Mouse (Mus musculus) liver, embryonic 14.5 days (tissue): Measurements from ENCODE around the gene Inhbe.
A peak's percentile ranks its signal among the peaks of the same experiment; 100 is the strongest.

Experiments
- CTCF ChIP-seq: IDR thresholded peaks from 2 replicates; pipeline ENCODE4 v1.5.1; 2016; ENCODE audit warnings: antibody characterized with exemption, low read depth, control low read depth
- EP300 ChIP-seq: IDR thresholded peaks from 2 replicates; pipeline ENCODE4 v1.6.1; 2016; ENCODE audit warnings: antibody characterized with exemption, low read depth

DNA sequence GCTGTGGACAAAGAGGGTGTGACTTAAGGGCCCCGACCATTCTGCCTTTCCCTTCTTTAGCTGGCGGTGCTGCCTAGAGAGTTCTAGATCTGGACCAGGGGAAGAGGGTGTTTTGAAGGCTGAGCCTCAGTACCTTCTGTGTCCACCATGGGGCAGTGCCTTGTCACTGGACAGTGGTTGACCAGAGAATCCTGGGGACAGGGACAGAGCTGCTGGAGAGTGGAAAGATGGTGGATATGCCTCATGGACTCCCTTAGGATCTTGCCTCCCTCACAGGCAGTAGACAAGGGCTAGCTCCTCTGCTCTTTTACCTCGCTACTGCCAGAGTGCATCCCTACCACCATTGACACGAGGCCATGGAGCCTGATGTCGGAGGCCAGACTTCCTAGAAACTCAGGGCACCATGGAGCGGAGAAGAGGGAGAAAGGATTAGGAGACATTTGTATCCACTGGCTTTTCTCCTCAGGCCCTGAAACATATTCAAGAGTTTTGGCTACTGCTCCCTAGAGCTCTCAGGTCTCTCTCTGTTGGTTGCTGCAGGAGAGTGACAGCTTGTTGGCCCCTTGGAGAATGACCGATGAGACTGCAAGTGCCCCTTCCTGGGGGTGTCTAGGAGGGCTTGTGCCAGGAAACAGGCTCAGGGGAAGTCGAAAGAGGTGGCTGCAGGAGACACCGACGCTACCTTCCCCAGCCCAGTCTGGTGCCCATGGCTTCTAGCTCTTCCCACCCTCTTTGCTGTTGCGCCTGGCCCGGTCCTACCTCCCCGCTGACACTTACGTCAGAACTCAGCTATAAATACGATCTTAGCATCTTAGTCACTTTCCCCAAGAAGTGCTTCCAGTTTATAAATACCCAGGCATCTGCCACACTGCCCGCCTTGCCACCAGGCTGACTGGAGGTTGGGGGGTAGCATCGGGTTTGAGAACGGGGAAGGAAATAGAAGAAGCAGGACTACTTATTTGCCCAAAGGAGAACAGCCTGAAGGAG, at the start of gene Inhbe:
- peak; percentile 58 for TF ChIP-seq CTCF
- TF ChIP-seq EP300 = no peak
